Mouse (Mus musculus): ENCODE data around the gene Kctd13. TPM values are rescaled to one million over a fixed set of nuclear protein-coding genes. Genes with fewer than 3 reads are reported as not detected.
"Not testable (repeated sequence)": the region's sequence is repeated elsewhere in the genome, so short reads cannot be mapped to it uniquely, and the experiment has no call there.

The Kctd13 gene
- polyA plus RNA-seq, 1 experiment = not detected

DNA sequence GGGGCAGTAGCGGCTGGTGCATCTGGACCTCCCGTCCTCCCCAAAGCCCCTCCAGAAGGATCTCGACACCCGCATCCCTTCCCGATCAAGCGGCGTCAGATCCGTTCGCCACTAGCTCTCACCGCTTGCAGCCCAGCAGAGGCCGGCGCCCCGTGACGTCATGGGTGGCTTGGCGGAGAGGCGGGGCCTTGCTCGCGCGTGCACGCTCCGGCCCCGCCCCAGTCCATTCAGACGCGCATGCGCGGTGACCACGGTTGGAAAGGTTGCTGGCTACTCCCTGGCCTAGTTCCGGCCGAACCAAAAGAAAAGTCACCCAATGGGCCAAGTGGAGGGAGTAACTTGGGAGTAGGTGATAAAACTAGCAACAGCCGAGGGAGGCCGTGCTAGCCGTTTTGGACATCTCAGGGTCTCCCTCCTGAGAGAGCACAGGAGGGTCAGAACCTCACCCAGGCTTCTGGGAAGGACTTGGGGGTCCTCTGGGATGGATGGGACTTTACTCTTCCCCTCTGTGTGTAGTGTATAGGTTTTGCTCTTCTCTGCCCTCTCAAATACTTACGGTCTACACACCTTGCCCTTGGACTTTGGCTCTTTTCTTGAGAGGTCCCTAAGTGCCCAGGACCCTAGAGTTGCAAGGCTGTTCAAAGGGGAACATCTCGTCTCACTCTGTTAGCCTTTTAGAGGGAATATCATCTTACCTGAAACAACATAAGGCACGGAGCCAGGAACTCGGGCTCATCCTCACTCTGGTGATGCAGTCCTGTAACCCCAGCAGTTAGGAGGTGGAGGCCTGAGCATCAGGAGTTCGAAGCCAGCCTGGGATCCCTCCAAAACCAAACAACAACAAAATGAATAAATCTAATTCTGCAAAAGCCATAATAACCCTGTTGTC is 30.3 kb upstream of the Kctd13 start:
- WGBS = 12% methylated on average over 37 of the region's 37 CpGs
- no peak for TF ChIP-seq CTCF (IDR thresholded peaks at IDR 0.05; ENCODE audit: insufficient read depth, low read depth, low read length)
- TF ChIP-seq POLR2A (IDR thresholded peaks at IDR 0.05; ENCODE audit: insufficient read depth, low read depth, low read length) = peak; percentile 91
- Histone ChIP-seq H3K27ac (ENCODE audit: insufficient read depth, low read depth, low read length) (peak overlapping the region; percentile 91), H3K4me3 (ENCODE audit: insufficient read depth, low read depth, low read length) (peak overlapping the region; percentile 84), H3K4me1 (ENCODE audit: control insufficient read depth, insufficient read depth, low read length) (peaks cover 10% of the 10 kb centered on the region)

DNA sequence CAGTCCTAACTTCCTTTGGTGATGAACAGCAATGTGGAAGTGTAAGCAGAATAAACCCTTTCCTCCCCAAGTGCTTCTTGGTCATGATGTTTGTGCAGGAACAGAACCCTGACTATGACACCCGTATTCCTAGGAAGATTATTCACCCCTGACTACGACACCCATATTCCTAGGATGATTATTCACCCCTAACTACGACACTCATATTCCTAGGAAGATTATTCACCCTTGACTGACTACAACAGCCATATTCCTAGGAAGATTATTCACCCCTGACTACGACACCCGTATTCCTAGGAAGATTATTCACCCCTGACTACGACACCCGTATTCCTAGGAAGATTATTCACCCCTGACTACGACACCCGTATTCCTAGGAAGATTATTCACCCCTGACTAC is 28.9 kb upstream of the Kctd13 start:
- H3K4me1 ChIP-seq (ENCODE audit: control insufficient read depth, insufficient read depth, low read length); H3K4me3 ChIP-seq (ENCODE audit: insufficient read depth, low read depth, low read length); H3K27ac ChIP-seq (ENCODE audit: insufficient read depth, low read depth, low read length): not testable (repeated sequence)
- WGBS = 94% methylated on average over 8 of the region's 9 CpGs

DNA sequence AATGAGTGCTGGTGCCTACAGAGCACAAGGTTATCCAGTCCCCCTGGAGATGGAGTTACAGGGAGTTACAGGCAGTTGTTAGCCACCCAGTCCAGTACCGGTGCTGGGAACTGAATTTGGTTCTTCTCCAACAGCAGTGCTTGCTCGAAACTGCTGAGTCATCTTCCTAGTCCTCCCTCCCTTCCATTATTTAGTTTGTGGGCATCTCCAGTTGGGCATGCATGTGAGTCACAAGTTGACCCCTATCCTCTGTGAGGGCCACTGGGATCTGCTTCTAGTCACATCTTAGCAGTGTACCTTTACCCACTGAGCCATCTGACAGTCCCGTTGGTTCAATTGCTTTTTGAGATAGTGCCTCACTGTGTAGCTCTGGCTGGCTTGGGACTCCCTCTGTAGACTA is 23.1 kb upstream of the Kctd13 start:
- WGBS = 76% methylated on average over 3 of the region's 3 CpGs
- TF ChIP-seq POLR2A (IDR thresholded peaks at IDR 0.05; ENCODE audit: insufficient read depth, low read depth, low read length) (no peak), CTCF (IDR thresholded peaks at IDR 0.05; ENCODE audit: insufficient read depth, low read depth, low read length) (no peak)
- H3K4me1 ChIP-seq (ENCODE audit: control insufficient read depth, insufficient read depth, low read length) = no peaks in the 10 kb centered on the region
- H3K4me3 ChIP-seq (ENCODE audit: insufficient read depth, low read depth, low read length) = no peak overlapping the region
- no peak overlapping the region for H3K27ac ChIP-seq (ENCODE audit: insufficient read depth, low read depth, low read length)

DNA sequence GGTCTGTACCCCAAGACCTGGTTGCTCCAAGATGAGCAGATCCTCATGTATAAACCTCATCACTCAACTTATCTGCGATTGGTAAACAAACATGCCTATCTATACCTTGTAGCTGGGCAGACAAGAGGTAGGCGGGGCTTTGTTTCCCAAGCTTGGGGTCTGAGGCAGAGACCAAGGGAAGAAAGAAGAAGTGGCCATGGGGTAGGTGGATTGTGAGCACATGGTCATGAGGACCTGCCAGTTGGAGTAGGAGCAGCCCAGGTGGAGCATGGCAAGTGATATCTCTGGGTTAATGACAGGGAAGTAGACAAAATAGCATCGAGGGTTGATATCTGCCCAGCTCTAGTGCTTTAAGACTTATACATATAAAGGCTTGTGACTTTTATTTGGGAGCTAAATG is 13.8 kb upstream of the Kctd13 start:
- WGBS = 92% methylated on average over 3 of the region's 3 CpGs
- Histone ChIP-seq H3K4me3 (ENCODE audit: insufficient read depth, low read depth, low read length) (no peak overlapping the region), H3K27ac (ENCODE audit: insufficient read depth, low read depth, low read length) (no peak overlapping the region), H3K4me1 (ENCODE audit: control insufficient read depth, insufficient read depth, low read length) (no peaks in the 10 kb centered on the region)
- TF ChIP-seq POLR2A (IDR thresholded peaks at IDR 0.05; ENCODE audit: insufficient read depth, low read depth, low read length) (no peak), CTCF (IDR thresholded peaks at IDR 0.05; ENCODE audit: insufficient read depth, low read depth, low read length) (no peak)

DNA sequence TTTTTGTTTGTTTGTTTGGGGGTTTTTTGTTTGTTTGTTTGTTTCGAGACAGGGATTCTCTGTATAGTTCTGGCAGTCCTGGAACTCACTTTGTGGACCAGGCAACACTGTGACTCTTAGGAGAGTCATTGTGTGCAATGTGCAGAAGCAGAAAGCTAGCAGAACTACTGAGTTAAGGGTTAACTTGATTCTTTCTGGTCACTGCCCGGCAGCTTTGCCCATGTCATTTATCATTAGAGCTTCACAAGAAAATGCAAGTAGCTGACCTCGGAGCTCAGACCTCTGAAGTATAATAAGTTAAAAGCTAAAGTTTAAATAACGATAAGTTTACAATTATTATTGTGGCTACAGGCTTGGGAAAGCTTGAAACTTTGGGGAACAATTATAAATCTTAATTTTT is 10.3 kb upstream of the Kctd13 start:
- not testable (repeated sequence) for H3K4me1 ChIP-seq (ENCODE audit: control insufficient read depth, insufficient read depth, low read length); H3K4me3 ChIP-seq (ENCODE audit: insufficient read depth, low read depth, low read length); H3K27ac ChIP-seq (ENCODE audit: insufficient read depth, low read depth, low read length)
- 52% methylated on average over 4 of the region's 4 CpGs for WGBS

DNA sequence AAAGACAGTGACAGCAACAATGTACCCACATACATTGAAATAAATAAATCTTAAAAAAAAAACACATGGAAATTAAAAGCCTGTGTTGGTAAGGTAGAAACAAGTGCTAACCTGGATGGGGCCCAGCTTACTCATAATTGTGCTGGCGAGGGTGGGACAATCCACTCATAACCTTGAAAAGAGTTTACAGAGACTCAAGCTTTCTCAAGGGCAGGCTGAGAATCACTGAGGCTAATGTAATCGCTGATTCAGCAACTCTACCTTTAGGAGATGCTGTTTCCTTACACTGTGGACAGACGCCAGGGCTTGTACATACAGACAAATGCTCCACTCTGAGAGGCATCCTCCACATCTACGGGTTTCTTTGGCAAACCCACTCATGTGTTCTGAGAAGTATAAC is 8.7 kb upstream of the Kctd13 start:
- TF ChIP-seq POLR2A (IDR thresholded peaks at IDR 0.05; ENCODE audit: insufficient read depth, low read depth, low read length) = no peak
- TF ChIP-seq CTCF (IDR thresholded peaks at IDR 0.05; ENCODE audit: insufficient read depth, low read depth, low read length) = no peak
- Histone ChIP-seq H3K27ac (ENCODE audit: insufficient read depth, low read depth, low read length) (no peak overlapping the region), H3K4me1 (ENCODE audit: control insufficient read depth, insufficient read depth, low read length) (peaks cover 5% of the 10 kb centered on the region; the same call in 1 of the 2 replicates), H3K4me3 (ENCODE audit: insufficient read depth, low read depth, low read length) (no peak overlapping the region)
- 75% methylated on average over 4 of the region's 4 CpGs for WGBS

DNA sequence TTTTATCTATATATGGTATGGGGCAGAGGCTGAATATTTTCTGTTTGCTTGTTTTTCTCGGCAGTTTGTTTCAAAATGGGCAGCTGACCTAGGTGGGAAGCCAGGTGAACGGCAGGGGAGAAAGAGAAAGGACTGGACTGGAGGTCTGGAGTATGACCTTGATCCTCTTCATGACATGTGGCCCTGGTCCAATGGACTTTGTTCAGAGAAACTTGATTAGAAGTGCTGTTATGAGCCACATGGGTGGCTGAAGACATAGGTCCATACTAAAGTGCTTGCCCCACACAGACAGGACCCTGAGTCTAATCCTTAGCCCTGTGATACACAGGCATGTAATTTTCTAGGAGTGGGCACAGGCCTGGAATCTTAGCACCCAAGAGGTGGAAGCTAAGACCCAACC is 7.1 kb upstream of the Kctd13 start:
- 90% methylated on average over 2 of the region's 2 CpGs for WGBS
- no peak for TF ChIP-seq POLR2A (IDR thresholded peaks at IDR 0.05; ENCODE audit: insufficient read depth, low read depth, low read length)
- TF ChIP-seq CTCF (IDR thresholded peaks at IDR 0.05; ENCODE audit: insufficient read depth, low read depth, low read length) = no peak
- peaks cover 5% of the 10 kb centered on the region; the same call in 1 of the 2 replicates for H3K4me1 ChIP-seq (ENCODE audit: control insufficient read depth, insufficient read depth, low read length)
- no peak overlapping the region for H3K4me3 ChIP-seq (ENCODE audit: insufficient read depth, low read depth, low read length)
- H3K27ac ChIP-seq (ENCODE audit: insufficient read depth, low read depth, low read length) = no peak overlapping the region

DNA sequence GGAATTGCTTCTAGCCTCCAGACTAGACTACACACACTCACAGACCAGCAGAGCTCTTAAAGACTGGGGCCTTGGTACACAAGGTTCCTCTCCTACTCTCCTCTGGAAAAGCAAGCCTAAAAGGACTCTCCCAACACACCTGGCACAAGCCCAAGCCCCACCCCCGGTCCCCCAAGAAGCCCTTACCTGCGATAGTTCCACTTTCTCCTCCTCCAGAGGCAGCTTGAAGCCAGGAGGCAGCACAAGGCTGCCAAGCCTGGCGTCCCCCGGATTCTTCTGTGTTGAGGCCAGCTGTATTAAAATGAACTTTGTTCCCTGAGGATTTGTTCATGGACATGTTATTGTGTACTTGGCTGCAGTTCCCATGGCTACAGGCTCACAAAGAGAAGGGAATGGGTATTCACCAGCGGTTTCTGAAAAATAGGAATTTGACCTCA is 6.0 kb upstream of the Kctd13 start, which contains the start of gene Tmem219:
Gene Tmem219, minus strand, starts transcription at position 294 of the 437 bp plus-strand sequence.
- Histone ChIP-seq H3K4me3 (ENCODE audit: insufficient read depth, low read depth, low read length) (no peak within 1 kb of the TSS), H3K4me1 (ENCODE audit: control insufficient read depth, insufficient read depth, low read length) (peaks cover 5% of the 10 kb centered on the region; the same call in 1 of the 2 replicates), H3K27ac (ENCODE audit: insufficient read depth, low read depth, low read length) (no peak within 1 kb of the TSS)
- TF ChIP-seq POLR2A (IDR thresholded peaks at IDR 0.05; ENCODE audit: insufficient read depth, low read depth, low read length) = no peak
- TF ChIP-seq CTCF (IDR thresholded peaks at IDR 0.05; ENCODE audit: insufficient read depth, low read depth, low read length) = no peak
- WGBS = 20% methylated on average over 5 of the region's 5 CpGs

DNA sequence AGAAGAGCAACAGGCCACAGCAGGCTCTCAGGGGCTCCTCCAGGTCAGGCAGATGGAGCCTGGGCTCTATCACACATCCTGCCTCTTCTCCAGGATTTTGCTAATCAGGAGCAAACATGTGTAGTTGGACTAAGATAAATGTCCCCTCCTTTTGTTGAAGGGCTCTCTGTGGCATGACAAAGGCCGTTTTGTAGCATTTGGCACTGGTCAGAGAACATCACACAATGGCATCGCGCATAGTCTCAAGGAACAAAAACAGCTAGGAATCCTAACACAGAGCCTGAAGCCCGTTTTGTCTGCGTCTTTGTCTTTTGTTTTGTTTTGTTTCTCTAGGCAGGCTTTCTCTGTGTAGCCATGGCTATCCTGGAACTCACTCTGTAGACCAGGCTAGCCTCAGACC is 4.7 kb upstream of the Kctd13 start:
- Histone ChIP-seq H3K4me1 (ENCODE audit: control insufficient read depth, insufficient read depth, low read length) (peaks cover 5% of the 10 kb centered on the region; the same call in 1 of the 2 replicates), H3K27ac (ENCODE audit: insufficient read depth, low read depth, low read length) (no peak overlapping the region), H3K4me3 (ENCODE audit: insufficient read depth, low read depth, low read length) (no peak overlapping the region)
- WGBS = 59% methylated on average over 5 of the region's 5 CpGs
- TF ChIP-seq POLR2A (IDR thresholded peaks at IDR 0.05; ENCODE audit: insufficient read depth, low read depth, low read length) (no peak), CTCF (IDR thresholded peaks at IDR 0.05; ENCODE audit: insufficient read depth, low read depth, low read length) (no peak)
